Mouse (Mus musculus) hindbrain, embryonic 14.5 days (tissue): ENCODE data around the gene Rbm20. TPM values are rescaled to one million over a fixed set of nuclear protein-coding genes. Genes with fewer than 3 reads are reported as not detected.
A peak's percentile ranks its signal among the peaks of the same experiment; 100 is the strongest.

Experiments used
- ATAC-seq: fragments of 200-750 bp; cut with Nextera tagmentation; 2 replicates; pipeline ENCODE4 v1.8.0; 2017; ENCODE audit warnings: moderate number of reproducible peaks, mild to moderate bottlenecking, moderate TSS enrichment, moderate library complexity; ENCODE audit not compliant: low FRiP score
- DNase-seq: peaks from one replicate; pipeline ENCODE4 v3.0.0-alpha.2; 2015; ENCODE audit warnings: low spot score
- H3K27ac ChIP-seq: fragments of 300-500 bp; sonication (generic); 2 replicates; pipeline ENCODE4 v1.5.1; 2014; ENCODE audit warnings: mild to moderate bottlenecking, moderate library complexity
- H3K27me3 ChIP-seq: fragments of 300-500 bp; sonication (generic); 2 replicates; pipeline ENCODE4 v1.6.1; 2014; ENCODE audit warnings: mild to moderate bottlenecking, low read length, mixed read lengths; ENCODE audit not compliant: control insufficient read depth, insufficient read depth
- H3K36me3 ChIP-seq: fragments of 300-500 bp; sonication (generic); replicated peaks from 2 replicates; pipeline ENCODE4 v1.6.1; 2014; ENCODE audit not compliant: control insufficient read depth, insufficient read depth
- H3K4me1 ChIP-seq: fragments of 300-500 bp; sonication (generic); replicated peaks from 2 replicates; pipeline ENCODE4 v1.6.1; 2014; ENCODE audit warnings: antibody characterized with exemption, low read length, mixed read lengths; ENCODE audit not compliant: control insufficient read depth, insufficient read depth
- H3K4me2 ChIP-seq: fragments of 300-500 bp; sonication (generic); replicated peaks from 2 replicates; pipeline ENCODE4 v1.6.1; 2014; ENCODE audit warnings: mild to moderate bottlenecking, moderate library complexity
- H3K4me3 ChIP-seq: fragments of 300-500 bp; sonication (generic); replicated peaks from 2 replicates; pipeline ENCODE4 v1.5.1; 2014; ENCODE audit warnings: mild to moderate bottlenecking, low read length
- H3K9ac ChIP-seq: fragments of 300-500 bp; sonication (generic); 2 replicates; pipeline ENCODE4 v1.6.1; 2014
- H3K9me3 ChIP-seq: fragments of 300-500 bp; sonication (generic); 2 replicates; pipeline ENCODE4 v1.6.1; 2016; ENCODE audit warnings: low read length; ENCODE audit not compliant: control insufficient read depth
- WGBS: fragments of 180-500 bp; shearing (Covaris S2); extraction: QIAGEN DNeasy Blood & Tissue Kit; methylation state at CpG from one replicate; pipeline ENCODE4 v1.1.7; 2014; 5-methylcytosine and 5-hydroxymethylcytosine counted together
- polyA plus RNA-seq: library from polyadenylated mRNA; unstranded; fragments of >200 nt; fragmentation: Nextera tagmentation; extraction: Ambion mirVana; gene quantifications from 2 replicates; pipeline ENCODE4 v1.2.1, GENCODE M21; 2014

Gene Rbm20
- 0.87 and 0.94 TPM in 2 replicates for polyA plus RNA-seq

GRCm38 (mm10) chr19:53676718-53677634, at the start of gene Rbm20:
Gene Rbm20 (plus strand): TSS chr19:53677306.
- H3K9me3 ChIP-seq = no peaks in the 10 kb centered on the region
- H3K27ac ChIP-seq = no peak within 1 kb of the TSS
- H3K36me3 ChIP-seq = no peaks in the 10 kb centered on the region
- peaks cover 59% of the 10 kb centered on the region for H3K27me3 ChIP-seq
- DNase-seq (peak; percentile 56), ATAC-seq (peak; percentile 72; the same call in 1 of the 2 replicates)
- WGBS = under 1% methylated on average over 71 of the region's 82 CpGs
- peaks cover 12% of the 10 kb centered on the region for H3K4me1 ChIP-seq
- H3K9ac ChIP-seq = peak within 1 kb of the TSS; percentile 62
- H3K4me3 ChIP-seq = peak within 1 kb of the TSS; percentile 60
- peak within 1 kb of the TSS; percentile 100 for H3K4me2 ChIP-seq

- WGBS = 98% methylated on average over 2 of the region's 2 CpGs
- no peaks in the 10 kb centered on the region for H3K27me3 ChIP-seq
- no peak overlapping the region for H3K4me2 ChIP-seq
- H3K9me3 ChIP-seq = no peaks in the 10 kb centered on the region
- H3K36me3 ChIP-seq = peaks cover 89% of the 10 kb centered on the region
- DNase-seq (no peak), ATAC-seq (no peak)
- no peak overlapping the region for H3K4me3 ChIP-seq
- no peak overlapping the region for H3K9ac ChIP-seq
- H3K4me1 ChIP-seq = no peaks in the 10 kb centered on the region
- H3K27ac ChIP-seq = no peak overlapping the region
Observed at GRCm38 (mm10) chr19:53638041-53638440, 39.1 kb upstream of the Rbm20 start.

- ATAC-seq = no peak
- Histone ChIP-seq H3K9me3 (no peaks in the 10 kb centered on the region), H3K27me3 (no peaks in the 10 kb centered on the region), H3K36me3 (peaks cover 89% of the 10 kb centered on the region), H3K27ac (no peak overlapping the region), H3K4me2 (no peak overlapping the region), H3K9ac (no peak overlapping the region), H3K4me1 (no peaks in the 10 kb centered on the region), H3K4me3 (no peak overlapping the region)
- 93% methylated on average over 8 of the region's 8 CpGs for WGBS
- no peak for DNase-seq
Observed at GRCm38 (mm10) chr19:53638727-53639126, 38.4 kb upstream of the Rbm20 start.

- no peaks in the 10 kb centered on the region for H3K27me3 ChIP-seq
- no peak overlapping the region for H3K4me2 ChIP-seq
- no peaks in the 10 kb centered on the region for H3K9me3 ChIP-seq
- H3K4me3 ChIP-seq = no peak overlapping the region
- H3K36me3 ChIP-seq = peaks cover 72% of the 10 kb centered on the region
- no peak overlapping the region for H3K9ac ChIP-seq
- no peak for DNase-seq
- H3K4me1 ChIP-seq = no peaks in the 10 kb centered on the region
- WGBS = 97% methylated on average over 9 of the region's 9 CpGs
- ATAC-seq = no peak
- H3K27ac ChIP-seq = no peak overlapping the region
Observed at GRCm38 (mm10) chr19:53644020-53644595, 33.0 kb upstream of the Rbm20 start.

GRCm38 (mm10) chr19:53647301-53647700, 29.8 kb upstream of the Rbm20 start:
- no peaks in the 10 kb centered on the region for H3K9me3 ChIP-seq
- peaks cover 41% of the 10 kb centered on the region for H3K36me3 ChIP-seq
- H3K9ac ChIP-seq = no peak overlapping the region
- no peak overlapping the region for H3K27ac ChIP-seq
- H3K4me1 ChIP-seq = no peaks in the 10 kb centered on the region
- no peak overlapping the region for H3K4me2 ChIP-seq
- WGBS = 90% methylated on average over 9 of the region's 9 CpGs
- DNase-seq (no peak), ATAC-seq (no peak)
- no peak overlapping the region for H3K4me3 ChIP-seq
- no peaks in the 10 kb centered on the region for H3K27me3 ChIP-seq

- no peak overlapping the region for H3K4me3 ChIP-seq
- peaks cover 36% of the 10 kb centered on the region for H3K36me3 ChIP-seq
- DNase-seq = no peak
- 45% methylated on average over 5 of the region's 5 CpGs for WGBS
- no peaks in the 10 kb centered on the region for H3K4me1 ChIP-seq
- H3K27ac ChIP-seq = no peak overlapping the region
- H3K27me3 ChIP-seq = no peaks in the 10 kb centered on the region
- no peak overlapping the region for H3K9ac ChIP-seq
- no peak for ATAC-seq
- no peak overlapping the region for H3K4me2 ChIP-seq
- no peaks in the 10 kb centered on the region for H3K9me3 ChIP-seq
Observed at GRCm38 (mm10) chr19:53648056-53648455, 29.1 kb upstream of the Rbm20 start.

- DNase-seq (peak; percentile 88), ATAC-seq (peak; percentile 63; the same call in 1 of the 2 replicates)
- Histone ChIP-seq H3K9ac (no peak overlapping the region), H3K36me3 (peaks cover 29% of the 10 kb centered on the region), H3K27me3 (no peaks in the 10 kb centered on the region), H3K27ac (no peak overlapping the region), H3K9me3 (no peaks in the 10 kb centered on the region), H3K4me2 (no peak overlapping the region), H3K4me1 (0 out of 2 replicates have a peak, but pooled peaks cover 2% of the 10 kb centered on the region), H3K4me3 (no peak overlapping the region)
- WGBS = 37% methylated on average over 10 of the region's 10 CpGs
Observed at GRCm38 (mm10) chr19:53648802-53649236, 28.3 kb upstream of the Rbm20 start.

GRCm38 (mm10) chr19:53649361-53649760, 27.7 kb upstream of the Rbm20 start:
- H3K4me3 ChIP-seq = no peak overlapping the region
- 82% methylated on average over 6 of the region's 6 CpGs for WGBS
- H3K27me3 ChIP-seq = no peaks in the 10 kb centered on the region
- no peak overlapping the region for H3K9ac ChIP-seq
- DNase-seq (no peak), ATAC-seq (no peak)
- H3K4me2 ChIP-seq = no peak overlapping the region
- peaks cover 25% of the 10 kb centered on the region for H3K36me3 ChIP-seq
- H3K27ac ChIP-seq = no peak overlapping the region
- H3K9me3 ChIP-seq = no peaks in the 10 kb centered on the region
- 0 out of 2 replicates have a peak, but pooled peaks cover 8% of the 10 kb centered on the region for H3K4me1 ChIP-seq

GRCm38 (mm10) chr19:53649802-53650201, 27.3 kb upstream of the Rbm20 start:
- WGBS = 46% methylated on average over 5 of the region's 5 CpGs
- peaks cover 22% of the 10 kb centered on the region for H3K36me3 ChIP-seq
- no peak overlapping the region for H3K4me3 ChIP-seq
- H3K27me3 ChIP-seq = no peaks in the 10 kb centered on the region
- H3K4me2 ChIP-seq = no peak overlapping the region
- 0 out of 2 replicates have a peak, but pooled peaks cover 8% of the 10 kb centered on the region for H3K4me1 ChIP-seq
- no peak overlapping the region for H3K9ac ChIP-seq
- DNase-seq (no peak), ATAC-seq (no peak)
- H3K27ac ChIP-seq = no peak overlapping the region
- H3K9me3 ChIP-seq = no peaks in the 10 kb centered on the region
